Mouse (Mus musculus) neural tube, embryonic 14.5 days (tissue): ENCODE results near the gene Rab11a. TPM values are rescaled to one million over a fixed set of nuclear protein-coding genes. Genes with fewer than 3 reads are reported as not detected.

Source experiments
- ATAC-seq: fragments of 200-750 bp; cut with Nextera tagmentation; 2 replicates; pipeline ENCODE4 v1.8.0; 2017; ENCODE audit warnings: low read depth, mild to moderate bottlenecking, moderate TSS enrichment, moderate library complexity
- H3K27ac ChIP-seq: fragments of 300-500 bp; sonication (generic); 2 replicates; pipeline ENCODE4 v1.5.1; 2014; ENCODE audit warnings: low read depth, mild to moderate bottlenecking, control low read depth, low read length, moderate library complexity, mixed read lengths
- H3K27me3 ChIP-seq: fragments of 300-500 bp; sonication (generic); 2 replicates; pipeline ENCODE4 v1.6.1; 2014; ENCODE audit warnings: low read length; ENCODE audit not compliant: control insufficient read depth, insufficient read depth
- H3K36me3 ChIP-seq: fragments of 300-500 bp; sonication (generic); 2 replicates; pipeline ENCODE4 v1.6.1; 2014; ENCODE audit warnings: low read length, mixed read lengths; ENCODE audit not compliant: control insufficient read depth, insufficient read depth
- H3K4me1 ChIP-seq: fragments of 300-500 bp; sonication (generic); 2 replicates; pipeline ENCODE4 v1.6.1; 2014; ENCODE audit warnings: low read length; ENCODE audit not compliant: control insufficient read depth, insufficient read depth
- H3K4me2 ChIP-seq: fragments of 300-500 bp; sonication (generic); 2 replicates; pipeline ENCODE4 v1.6.1; 2014; ENCODE audit warnings: mild to moderate bottlenecking, low read depth, low read length, control low read depth
- H3K4me3 ChIP-seq: fragments of 300-500 bp; sonication (generic); 2 replicates; pipeline ENCODE4 v1.5.1; 2014; ENCODE audit warnings: low read depth, low read length, control low read depth, mixed read lengths
- H3K9ac ChIP-seq: fragments of 300-500 bp; sonication (generic); replicated peaks from 2 replicates; pipeline ENCODE4 v1.6.1; 2014; ENCODE audit warnings: low read depth, mild to moderate bottlenecking, control low read depth, low read length, mixed read lengths
- H3K9me3 ChIP-seq: fragments of 300-500 bp; sonication (generic); 2 replicates; pipeline ENCODE4 v1.6.1; 2016; ENCODE audit warnings: low read length; ENCODE audit not compliant: control insufficient read depth
- WGBS: fragments of 180-500 bp; shearing (Covaris S2); extraction: QIAGEN DNeasy Blood & Tissue Kit; methylation state at CpG from one replicate; pipeline ENCODE4 v1.1.7; 2014; 5-methylcytosine and 5-hydroxymethylcytosine counted together
- polyA plus RNA-seq: library from polyadenylated mRNA; unstranded; fragments of >200 nt; fragmentation: Nextera tagmentation; extraction: Ambion mirVana; gene quantifications from 2 replicates; pipeline ENCODE4 v1.2.1, GENCODE M21; 2014

The Rab11a gene
- polyA plus RNA-seq, 1 experiment from 2014 or later = 457 TPM

DNA sequence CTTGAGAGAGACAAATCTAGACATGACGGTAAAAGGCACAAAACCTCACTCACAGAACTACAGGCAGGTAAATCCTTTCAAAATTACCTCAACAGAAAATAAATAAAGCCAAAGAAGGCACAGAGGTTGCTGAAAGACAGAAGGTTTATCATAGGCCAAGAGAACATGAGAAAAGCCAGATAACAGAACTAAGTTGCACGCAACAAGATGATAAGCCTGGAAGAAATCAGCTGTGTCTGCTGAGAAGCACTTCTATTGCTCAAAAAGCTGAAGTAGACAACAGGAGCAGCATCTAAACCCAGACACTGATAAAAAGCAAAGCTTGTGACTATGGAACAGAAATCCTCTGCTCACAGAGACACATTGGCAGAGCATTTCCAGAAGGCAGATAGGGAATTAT is 27.3 kb upstream of the Rab11a start:
- H3K27ac ChIP-seq = no peak overlapping the region
- H3K4me2 ChIP-seq = no peak overlapping the region
- H3K27me3 ChIP-seq = no peaks in the 10 kb centered on the region
- no peak overlapping the region for H3K9ac ChIP-seq
- no peak for ATAC-seq
- WGBS = 90% methylated on average over 2 of the region's 2 CpGs
- no peaks in the 10 kb centered on the region for H3K36me3 ChIP-seq
- H3K4me3 ChIP-seq = no peak overlapping the region
- no peaks in the 10 kb centered on the region for H3K9me3 ChIP-seq
- no peaks in the 10 kb centered on the region for H3K4me1 ChIP-seq

DNA sequence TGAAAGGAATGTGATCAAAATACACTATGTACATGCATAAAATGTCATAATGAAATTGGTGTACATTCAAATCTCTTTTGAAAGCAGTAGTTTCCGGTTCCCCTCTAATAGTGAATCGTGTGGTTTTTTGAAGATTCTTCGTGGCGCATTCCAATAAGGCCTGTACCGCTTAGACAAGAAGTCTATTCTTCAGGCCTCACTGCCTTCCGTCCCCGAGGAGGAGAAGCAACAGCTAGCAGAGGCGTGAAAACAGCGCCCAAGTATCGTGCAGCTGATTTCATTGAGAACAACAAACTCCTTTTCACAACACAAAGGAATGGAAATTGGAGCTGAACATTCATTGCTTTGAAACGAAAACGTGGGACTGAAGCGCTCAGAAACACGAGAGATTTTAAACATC is 20.5 kb upstream of the Rab11a start:
- Histone ChIP-seq H3K27me3 (no peaks in the 10 kb centered on the region), H3K36me3 (no peaks in the 10 kb centered on the region), H3K4me3 (no peak overlapping the region), H3K9me3 (no peaks in the 10 kb centered on the region), H3K27ac (no peak overlapping the region), H3K4me1 (no peaks in the 10 kb centered on the region), H3K4me2 (no peak overlapping the region), H3K9ac (no peak overlapping the region)
- no peak for ATAC-seq
- 66% methylated on average over 14 of the region's 14 CpGs for WGBS

DNA sequence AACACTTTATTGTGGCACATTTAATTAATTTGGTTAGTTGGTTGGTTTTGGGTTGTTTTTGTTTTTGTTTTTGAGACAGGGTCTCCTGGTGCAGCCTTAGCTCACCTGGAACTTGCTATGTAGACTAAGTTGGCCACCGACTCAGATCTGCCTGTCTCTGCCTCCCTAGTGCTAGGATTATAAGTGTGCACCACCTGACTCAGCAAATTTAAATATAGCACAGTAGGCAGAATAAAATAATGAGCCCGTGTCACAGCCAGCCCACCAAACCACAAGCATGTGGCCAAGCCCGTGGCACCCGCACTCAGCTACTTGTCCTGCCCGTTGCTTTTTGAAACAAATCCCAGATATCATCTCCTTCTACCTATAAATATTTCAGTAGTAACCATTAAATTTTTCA is 15.0 kb upstream of the Rab11a start:
- H3K4me1 ChIP-seq = no peaks in the 10 kb centered on the region
- H3K4me2 ChIP-seq = no peak overlapping the region
- H3K9ac ChIP-seq = no peak overlapping the region
- no peaks in the 10 kb centered on the region for H3K27me3 ChIP-seq
- no peaks in the 10 kb centered on the region for H3K9me3 ChIP-seq
- ATAC-seq = no peak
- H3K4me3 ChIP-seq = no peak overlapping the region
- 90% methylated on average over 5 of the region's 5 CpGs for WGBS
- no peak overlapping the region for H3K27ac ChIP-seq
- no peaks in the 10 kb centered on the region for H3K36me3 ChIP-seq

DNA sequence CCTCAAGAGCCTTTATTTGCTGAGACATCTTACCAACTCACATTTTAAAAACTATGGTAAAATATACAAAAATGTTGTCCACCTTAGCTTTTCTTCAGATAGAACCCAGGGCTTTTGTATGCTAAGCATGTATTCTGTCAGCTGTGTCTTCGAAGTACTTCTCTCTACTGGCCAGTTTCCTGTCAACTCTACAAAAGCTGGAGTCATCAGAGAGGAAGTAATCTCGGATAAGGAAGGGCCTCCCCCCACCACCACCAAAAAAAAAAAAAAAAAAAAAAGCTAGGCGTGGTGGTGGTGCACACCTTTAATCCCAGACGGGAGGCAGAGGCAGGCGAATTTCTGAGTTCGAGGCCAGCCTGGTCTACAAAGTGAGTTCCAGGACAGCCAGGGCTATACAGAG is 11.8 kb upstream of the Rab11a start:
- H3K4me1 ChIP-seq = no peaks in the 10 kb centered on the region
- H3K9me3 ChIP-seq = no peaks in the 10 kb centered on the region
- no peak overlapping the region for H3K4me3 ChIP-seq
- no peak overlapping the region for H3K9ac ChIP-seq
- 86% methylated on average over 6 of the region's 6 CpGs for WGBS
- ATAC-seq = no peak
- H3K4me2 ChIP-seq = no peak overlapping the region
- no peak overlapping the region for H3K27ac ChIP-seq
- no peaks in the 10 kb centered on the region for H3K27me3 ChIP-seq
- H3K36me3 ChIP-seq = no peaks in the 10 kb centered on the region

DNA sequence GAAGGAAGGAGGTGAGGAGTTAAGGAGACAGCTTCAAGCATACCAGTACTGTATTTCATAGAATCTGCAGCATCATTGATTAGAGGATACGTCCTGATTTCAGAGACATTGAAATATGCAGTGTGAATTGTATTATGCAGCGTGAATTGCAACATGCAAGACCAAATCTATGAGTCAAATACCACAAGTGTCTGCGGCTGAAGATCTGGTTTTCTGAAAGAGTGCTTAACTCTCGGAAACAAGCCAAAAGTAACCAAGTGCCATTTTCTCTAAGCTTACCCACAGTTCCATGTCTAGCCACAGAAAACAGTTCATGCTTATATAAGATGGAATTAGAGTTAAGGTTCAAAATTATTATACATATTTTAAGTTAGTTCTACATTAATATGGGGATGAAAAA is 10.2 kb upstream of the Rab11a start:
- Histone ChIP-seq H3K27me3 (no peaks in the 10 kb centered on the region), H3K9me3 (no peaks in the 10 kb centered on the region), H3K27ac (no peak overlapping the region), H3K4me1 (no peaks in the 10 kb centered on the region), H3K4me3 (no peak overlapping the region), H3K9ac (no peak overlapping the region), H3K36me3 (no peaks in the 10 kb centered on the region), H3K4me2 (no peak overlapping the region)
- ATAC-seq = no peak
- 83% methylated on average over 4 of the region's 4 CpGs for WGBS

DNA sequence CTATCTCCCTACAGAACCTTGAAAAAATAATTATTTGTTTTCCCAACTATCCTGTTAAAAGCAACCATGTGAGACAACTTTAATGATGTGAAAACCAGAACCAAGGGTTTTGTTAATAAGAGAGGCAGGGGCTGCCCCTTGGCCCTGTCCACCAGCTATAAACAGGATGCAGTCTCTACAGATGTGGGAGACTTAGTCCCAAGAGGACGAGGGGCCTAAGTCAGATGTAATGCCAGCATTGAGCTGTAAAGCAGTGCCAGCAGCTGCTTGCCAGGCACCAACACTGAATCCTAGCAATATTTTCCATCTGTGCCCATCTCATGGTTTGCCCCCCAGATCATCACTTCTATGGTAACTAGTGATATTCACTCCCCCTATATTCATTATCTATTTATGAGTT is 4.9 kb upstream of the Rab11a start:
- Histone ChIP-seq H3K27ac (no peak overlapping the region), H3K9ac (no peak overlapping the region), H3K4me3 (no peak overlapping the region), H3K4me2 (no peak overlapping the region), H3K27me3 (no peaks in the 10 kb centered on the region), H3K36me3 (no peaks in the 10 kb centered on the region), H3K4me1 (no peaks in the 10 kb centered on the region), H3K9me3 (no peaks in the 10 kb centered on the region)
- WGBS = 61% methylated on average over 1 of the region's 1 CpGs
- no peak for ATAC-seq

DNA sequence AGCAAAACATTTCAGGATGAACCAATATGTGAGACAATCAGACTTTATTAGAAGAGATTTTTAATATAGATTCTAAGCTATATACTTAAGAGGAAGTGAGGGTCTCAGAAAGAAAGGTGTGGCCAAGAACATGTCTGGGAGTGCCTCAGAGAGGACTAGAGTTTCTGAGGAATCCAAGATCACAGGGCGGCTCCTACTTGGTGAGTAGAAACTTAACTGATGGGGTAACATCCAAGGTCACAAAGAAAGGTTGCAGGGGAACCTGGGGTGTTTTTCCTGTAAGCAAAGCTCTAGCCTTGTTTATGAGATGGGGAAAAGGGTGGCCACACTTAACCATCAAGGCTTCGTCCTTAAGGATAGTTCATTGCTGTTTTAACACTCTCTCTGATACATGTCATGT is 1.4 kb upstream of the Rab11a start:
- Histone ChIP-seq H3K9ac (no peak overlapping the region), H3K4me1 (peaks cover 6% of the 10 kb centered on the region), H3K27ac (no peak overlapping the region), H3K36me3 (no peaks in the 10 kb centered on the region), H3K9me3 (no peaks in the 10 kb centered on the region), H3K4me3 (no peak overlapping the region), H3K4me2 (no peak overlapping the region), H3K27me3 (peaks cover 2% of the 10 kb centered on the region; the same call in 1 of the 2 replicates)
- no peak for ATAC-seq
- WGBS = 97% methylated on average over 2 of the region's 2 CpGs

DNA sequence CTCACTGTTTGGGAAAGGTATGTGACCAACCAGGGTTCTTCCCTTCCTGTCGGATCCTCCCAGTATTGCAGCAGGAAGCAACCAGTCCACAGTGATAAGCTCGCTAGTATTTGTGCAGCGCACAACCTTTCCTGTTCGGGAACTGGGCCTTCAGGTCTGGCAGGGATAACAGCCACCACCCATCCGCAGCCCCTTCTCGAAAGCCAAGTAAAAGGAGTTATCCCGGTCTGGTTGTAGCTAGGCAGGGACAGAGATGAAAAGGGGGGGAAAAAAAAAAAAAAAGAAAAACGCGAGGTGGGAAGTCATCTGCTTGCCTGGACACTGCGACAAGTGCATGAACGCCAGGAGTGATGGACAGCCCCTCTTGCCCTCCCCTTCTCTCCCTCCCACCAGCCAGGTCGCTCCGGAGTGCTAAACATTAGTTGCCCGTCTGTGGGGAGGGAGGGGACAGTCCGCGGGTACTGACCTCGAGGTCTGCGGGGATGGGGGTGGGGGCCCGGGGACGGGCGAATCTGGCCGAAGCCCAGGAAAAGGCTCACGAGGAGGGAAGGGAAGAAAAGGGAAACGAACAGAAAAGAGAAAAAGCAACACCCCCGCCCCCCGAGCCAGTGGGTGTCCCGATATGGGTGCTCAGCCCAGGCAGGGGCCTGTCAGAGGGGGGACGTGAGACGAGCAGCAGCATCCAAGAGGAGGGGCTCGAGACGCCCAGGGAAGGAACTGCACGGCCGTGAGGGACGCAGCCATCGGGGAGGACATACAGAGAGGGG is 736 bp downstream of the Rab11a start:
- Histone ChIP-seq H3K4me2 (peak overlapping the region; percentile 78), H3K4me1 (peaks cover 6% of the 10 kb centered on the region), H3K4me3 (peak overlapping the region; percentile 96), H3K9ac (peak overlapping the region; percentile 95), H3K27ac (peak overlapping the region; percentile 93), H3K27me3 (peaks cover 2% of the 10 kb centered on the region; the same call in 1 of the 2 replicates), H3K9me3 (no peaks in the 10 kb centered on the region), H3K36me3 (no peaks in the 10 kb centered on the region)
- ATAC-seq = peak; percentile 79
- under 1% methylated on average over 33 of the region's 35 CpGs for WGBS

DNA sequence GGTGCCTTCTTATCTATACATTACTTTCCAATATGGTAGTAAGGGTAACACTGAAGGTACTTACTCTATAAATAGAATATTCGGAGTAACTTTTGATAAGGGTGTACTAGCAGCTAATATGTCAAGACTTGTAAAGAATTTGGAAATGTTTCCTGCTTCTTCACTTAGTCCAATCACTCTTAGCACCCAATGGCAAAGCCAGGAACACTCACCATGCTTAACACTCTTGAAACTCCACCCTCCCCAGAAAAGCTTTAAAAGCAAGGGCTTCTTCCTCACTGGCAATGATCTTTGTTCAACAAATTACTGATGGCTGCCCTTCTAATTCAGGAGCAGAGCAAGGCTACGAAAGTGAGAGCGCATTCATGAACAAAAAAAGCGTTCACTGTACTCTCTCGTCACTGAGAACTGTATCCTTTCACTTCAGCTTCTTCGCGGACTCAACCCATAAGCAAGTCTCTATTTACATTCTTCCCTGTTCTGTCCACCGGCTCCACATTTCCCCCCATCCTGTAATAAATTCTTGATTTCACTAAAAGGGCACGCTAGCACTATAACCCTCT is 1.4 kb downstream of the Rab11a start:
- peaks cover 6% of the 10 kb centered on the region for H3K4me1 ChIP-seq
- no peaks in the 10 kb centered on the region for H3K9me3 ChIP-seq
- peak overlapping the region; percentile 93 for H3K27ac ChIP-seq
- no peaks in the 10 kb centered on the region for H3K36me3 ChIP-seq
- WGBS = 12% methylated on average over 9 of the region's 9 CpGs
- H3K9ac ChIP-seq = peak overlapping the region; percentile 95
- peak overlapping the region; percentile 96 for H3K4me3 ChIP-seq
- ATAC-seq = no peak
- peak overlapping the region; percentile 78 for H3K4me2 ChIP-seq
- peaks cover 2% of the 10 kb centered on the region; the same call in 1 of the 2 replicates for H3K27me3 ChIP-seq
